Mouse (Mus musculus): Measurements from ENCODE around the gene Rpl19.

DNA sequence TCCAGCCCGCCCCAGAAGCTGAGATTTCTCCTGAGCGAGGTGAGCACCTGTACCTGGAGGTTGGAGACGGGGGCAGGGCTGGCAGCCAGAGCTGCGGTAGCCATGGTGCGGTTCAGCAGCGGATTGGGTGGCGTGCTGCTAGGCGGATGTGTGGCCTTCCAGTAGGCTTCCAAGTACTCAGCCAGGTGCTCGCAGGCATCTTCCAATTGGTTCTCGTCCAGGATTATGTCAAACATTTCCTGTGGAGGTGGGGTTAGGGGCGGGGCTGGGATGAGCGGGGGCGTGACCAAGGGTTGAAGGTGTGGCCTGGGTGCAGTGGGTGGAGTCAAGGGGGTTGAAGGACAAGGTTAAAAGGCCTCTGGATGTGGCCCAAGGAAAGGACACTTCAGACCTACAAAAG lies 21.4 kb upstream of the Rpl19 start:
- TF ChIP-seq CTCF (IDR thresholded peaks at IDR 0.05; ENCODE audit: insufficient read depth, low read depth, low read length) (no peak), POLR2A (IDR thresholded peaks at IDR 0.05; ENCODE audit: insufficient read depth, low read depth, low read length) (no peak)
